Mouse (Mus musculus): ENCODE data around the gene Uvrag.

GRCm38 (mm10) chr7:99100087-99100486, 40.9 kb downstream of the Uvrag start:
- TF ChIP-seq CTCF (IDR thresholded peaks at IDR 0.05; ENCODE audit: borderline replicate concordance, extremely low read depth, insufficient read depth, insufficient read length) (no peak), POLR2A (IDR thresholded peaks at IDR 0.05; ENCODE audit: borderline replicate concordance, extremely low read depth, insufficient read depth, insufficient read length, poor library complexity, severe bottlenecking) (no peak)

All from brain, embryonic 14.5 days (tissue).